Mouse (Mus musculus) lung, adult 18-20 months (tissue): ENCODE measurements around the gene Ube2b.

Experiments used
- DNase-seq, 2 experiments: peaks; one replicate each; pipeline ENCODE4 v3.0.0; 2022; ENCODE audit warnings: mixed read lengths in 2 of 2

Ube2b gene

GRCm38 (mm10) chr11:51966651-51967050 lies 33.9 kb downstream of the Ube2b start:
- DNase-seq, result no peak

DNA sequence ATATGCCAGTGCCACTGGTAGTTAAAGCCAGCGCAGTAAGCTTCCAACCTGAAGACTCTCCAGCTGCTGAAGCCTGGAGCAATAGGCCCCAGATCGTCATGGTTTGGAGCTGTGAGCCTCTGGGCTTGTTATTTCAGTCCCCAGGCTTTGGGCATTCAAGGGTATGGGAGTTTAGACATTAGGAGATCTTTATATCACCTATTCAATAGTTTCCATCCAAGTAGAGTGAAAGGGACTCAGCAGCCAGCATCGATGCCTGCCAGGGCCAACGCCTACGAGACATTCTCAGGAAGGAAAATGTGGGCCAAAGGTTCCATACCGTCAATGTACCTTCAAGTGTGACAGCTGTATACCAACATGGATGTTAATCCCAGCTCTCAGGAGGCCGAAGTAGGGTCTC lies 38.3 kb downstream of the Ube2b start:
- DNase-seq, result no peak

DNA sequence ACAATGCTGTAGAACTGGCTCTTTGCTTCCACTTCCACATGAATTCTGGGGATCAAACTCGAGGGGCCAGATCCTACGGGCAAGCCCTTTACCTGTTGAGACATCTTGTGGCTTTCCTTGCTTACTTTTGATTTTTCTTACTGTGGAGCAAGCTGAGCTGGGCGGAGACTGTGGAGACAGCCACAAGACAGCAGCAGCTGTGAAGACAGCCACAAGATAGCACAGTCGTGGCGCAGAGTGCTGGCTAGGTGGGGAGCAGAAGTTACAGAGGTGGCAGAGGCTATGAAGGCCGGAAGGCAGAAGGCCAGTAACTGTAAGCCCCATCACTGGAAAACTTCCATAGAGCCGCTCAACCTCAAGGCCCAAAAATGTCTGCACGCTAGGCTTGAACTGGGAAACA lies 38.8 kb downstream of the Ube2b start:
- DNase-seq, result no peak

GRCm38 (mm10) chr11:51960967-51961471 lies 39.5 kb downstream of the Ube2b start:
- peak; percentile 72 to 86 for DNase-seq

DNA sequence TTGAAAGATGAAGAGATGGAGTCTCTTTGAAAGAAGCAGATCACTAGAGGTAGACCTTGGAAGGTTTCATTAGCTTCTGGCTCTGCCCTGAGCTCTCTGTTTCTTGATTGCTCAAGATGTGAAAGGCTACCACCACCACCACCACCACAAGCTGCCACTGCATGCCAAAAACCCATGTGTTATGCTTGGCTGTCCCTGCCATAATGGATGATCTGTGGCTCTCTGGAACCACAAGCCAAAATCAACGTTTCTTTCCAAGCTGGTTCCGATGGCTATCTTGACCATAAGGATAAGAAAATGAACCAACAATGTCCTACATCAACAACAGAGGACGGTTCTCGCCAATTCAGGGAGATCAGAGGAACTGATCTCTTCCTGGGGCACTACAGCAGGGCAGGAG lies 40.5 kb downstream of the Ube2b start:
- no peak for DNase-seq

GRCm38 (mm10) chr11:51959511-51959910 lies 41.1 kb downstream of the Ube2b start:
- no peak for DNase-seq

DNA sequence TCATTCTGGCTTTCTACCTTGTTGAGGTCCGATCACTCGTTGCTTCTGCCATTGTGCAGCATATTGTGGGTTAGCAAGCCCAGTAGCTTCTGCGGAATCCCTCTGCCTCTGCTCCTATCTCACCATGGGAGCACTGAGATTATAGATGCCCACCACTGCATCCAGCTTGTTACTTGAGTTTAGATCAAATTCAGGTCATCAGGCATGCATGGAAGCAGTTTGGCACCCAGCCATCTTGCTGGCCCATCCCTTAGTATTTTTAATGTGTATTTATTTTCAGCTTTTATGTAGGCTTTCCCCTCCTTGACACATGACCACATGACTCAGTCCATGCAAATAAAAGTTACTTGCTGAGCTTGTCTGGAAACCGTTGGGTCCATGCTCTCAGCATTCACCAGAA lies 42.8 kb downstream of the Ube2b start:
- DNase-seq, result no peak

DNA sequence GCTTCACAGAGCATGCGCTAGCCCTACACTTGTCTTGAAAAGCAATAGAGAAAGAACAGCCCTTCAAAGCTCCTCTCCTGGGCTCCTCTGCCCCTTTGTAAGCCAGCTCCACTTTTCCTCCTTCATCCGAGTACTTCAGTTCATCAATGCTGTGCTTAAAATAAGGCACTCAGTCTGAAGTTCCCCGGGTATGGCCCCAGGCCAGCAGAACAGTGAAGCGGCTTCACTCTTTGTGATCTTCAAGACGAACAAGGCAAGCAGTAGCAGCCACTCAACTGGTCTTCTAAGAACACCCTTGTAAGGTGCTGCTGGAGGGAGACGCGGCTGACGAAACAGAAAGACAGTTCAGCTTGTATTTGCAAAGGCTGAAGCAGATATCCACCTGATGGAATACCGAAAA lies 44.5 kb downstream of the Ube2b start:
- DNase-seq, result peak; percentile 40 to 58

DNA sequence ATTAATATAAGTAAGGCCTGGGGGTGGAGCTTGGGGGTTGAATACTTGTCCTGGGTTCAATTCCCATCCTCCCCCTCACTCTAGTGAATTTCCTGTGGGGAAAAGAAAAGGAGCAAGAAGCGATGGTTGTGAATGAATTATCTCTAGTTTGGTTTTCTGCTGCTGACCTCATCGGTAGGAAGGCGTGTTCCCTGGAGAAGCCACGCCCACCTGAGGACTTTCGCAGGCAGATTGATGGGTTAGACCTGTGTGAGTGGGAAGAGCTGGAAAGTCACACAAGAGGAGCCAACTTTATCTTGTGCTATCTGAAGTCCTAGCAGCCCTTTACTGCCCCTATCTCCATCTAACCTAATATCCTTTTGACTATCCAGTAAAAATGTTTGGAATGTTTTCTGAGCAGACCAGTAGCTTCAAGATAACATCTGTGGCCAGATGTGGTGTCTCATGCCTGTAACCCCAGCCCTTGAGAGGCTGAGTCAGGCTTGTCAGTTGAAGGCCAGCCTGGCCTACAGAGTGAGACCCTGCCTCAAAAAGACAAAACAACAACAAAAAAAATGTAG lies 48.6 kb downstream of the Ube2b start:
- DNase-seq, result no peak

DNA sequence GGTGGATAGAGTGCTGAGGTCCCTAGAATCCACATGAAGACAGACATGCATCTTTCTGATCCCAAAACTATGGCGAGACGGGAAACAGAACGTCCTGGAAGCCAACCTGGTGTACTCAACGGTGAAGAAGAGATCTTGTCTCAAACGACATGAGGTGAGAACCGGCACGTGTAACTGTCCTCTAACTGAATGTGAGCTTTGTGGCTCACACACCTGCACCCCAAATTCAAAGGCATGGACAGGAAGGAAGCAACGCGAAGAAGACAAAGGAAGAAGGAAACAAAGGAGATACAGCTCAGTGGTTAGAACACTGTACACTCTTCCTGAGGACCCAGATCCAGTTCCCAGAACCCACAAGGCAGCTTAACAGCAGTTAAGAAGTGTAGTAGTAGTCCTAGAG lies 50.6 kb downstream of the Ube2b start:
- DNase-seq, result no peak

DNA sequence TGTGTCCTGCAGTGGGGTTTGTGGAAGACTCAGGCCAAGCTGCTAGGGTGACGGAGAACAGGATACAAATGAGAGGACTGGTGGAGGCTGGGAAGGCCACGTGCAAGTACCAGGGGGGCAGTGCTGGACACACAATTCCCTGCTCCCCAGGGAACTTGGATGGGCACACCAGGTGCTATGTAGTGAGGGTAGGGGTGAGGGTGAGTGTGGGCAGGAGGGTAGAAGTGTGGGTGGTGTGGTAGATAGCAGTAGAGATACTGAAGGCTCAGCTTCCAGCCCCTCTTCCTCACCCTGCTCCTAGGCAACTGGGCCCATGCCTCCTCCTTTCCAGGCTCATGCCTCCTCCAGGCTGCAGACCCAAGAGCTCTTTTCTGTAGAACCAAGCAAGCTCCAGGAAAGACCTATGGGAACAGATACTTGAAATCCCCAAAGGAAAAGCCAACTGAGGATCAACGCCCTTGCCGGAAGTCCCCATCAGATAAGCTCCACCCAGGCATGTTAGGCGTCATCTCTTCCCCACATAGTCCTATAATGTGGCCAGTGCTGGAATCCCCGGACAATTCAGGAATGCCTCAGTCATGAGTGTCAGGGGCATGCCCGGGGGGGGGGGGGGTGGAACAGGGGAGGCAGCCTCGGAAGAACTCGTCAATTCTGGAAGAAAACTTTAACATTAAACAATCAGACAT lies 51.3 kb downstream of the Ube2b start:
- DNase-seq, result no peak

GRCm38 (mm10) chr11:51946144-51946543 lies 54.4 kb downstream of the Ube2b start:
- DNase-seq, result no peak

DNA sequence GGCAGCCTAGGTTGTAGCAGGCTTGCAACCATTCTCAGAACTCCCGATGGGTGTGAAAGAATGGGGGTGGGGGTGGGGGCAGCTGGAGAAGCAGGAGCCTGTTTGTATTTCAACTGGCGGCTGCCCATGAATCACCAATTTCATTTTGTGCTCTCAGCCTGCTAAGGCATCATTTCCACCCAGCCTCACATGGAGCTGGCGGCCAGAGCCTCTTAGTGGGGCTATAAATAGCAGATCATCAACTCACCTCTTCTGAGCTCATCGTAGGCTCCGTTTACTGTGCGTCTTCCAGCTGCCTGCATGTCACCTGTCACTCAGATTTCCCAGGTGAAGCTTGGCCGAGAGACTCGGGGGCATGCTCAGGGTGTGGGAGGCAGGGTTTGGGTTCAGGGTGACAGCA lies 55.0 kb downstream of the Ube2b start:
- no peak for DNase-seq

GRCm38 (mm10) chr11:51944239-51944638 lies 56.3 kb downstream of the Ube2b start:
- no peak for DNase-seq

DNA sequence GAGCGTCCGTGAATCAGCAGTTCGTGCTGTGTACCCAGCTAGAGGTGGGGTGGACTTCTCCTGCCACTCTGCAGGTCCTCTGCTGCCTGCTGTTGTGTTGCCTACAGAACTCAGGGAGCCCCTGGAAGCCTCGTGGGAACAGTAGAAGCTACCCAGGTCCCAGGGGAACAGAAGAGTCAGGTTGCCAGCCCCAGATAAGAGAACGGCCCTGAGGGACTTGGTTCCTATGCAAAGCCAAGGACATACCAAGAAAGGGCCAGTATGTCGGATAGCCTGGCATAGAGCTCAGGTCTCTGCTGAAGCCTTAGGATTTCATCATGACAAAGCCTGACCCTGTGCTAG lies 57.1 kb downstream of the Ube2b start:
- no peak for DNase-seq

DNA sequence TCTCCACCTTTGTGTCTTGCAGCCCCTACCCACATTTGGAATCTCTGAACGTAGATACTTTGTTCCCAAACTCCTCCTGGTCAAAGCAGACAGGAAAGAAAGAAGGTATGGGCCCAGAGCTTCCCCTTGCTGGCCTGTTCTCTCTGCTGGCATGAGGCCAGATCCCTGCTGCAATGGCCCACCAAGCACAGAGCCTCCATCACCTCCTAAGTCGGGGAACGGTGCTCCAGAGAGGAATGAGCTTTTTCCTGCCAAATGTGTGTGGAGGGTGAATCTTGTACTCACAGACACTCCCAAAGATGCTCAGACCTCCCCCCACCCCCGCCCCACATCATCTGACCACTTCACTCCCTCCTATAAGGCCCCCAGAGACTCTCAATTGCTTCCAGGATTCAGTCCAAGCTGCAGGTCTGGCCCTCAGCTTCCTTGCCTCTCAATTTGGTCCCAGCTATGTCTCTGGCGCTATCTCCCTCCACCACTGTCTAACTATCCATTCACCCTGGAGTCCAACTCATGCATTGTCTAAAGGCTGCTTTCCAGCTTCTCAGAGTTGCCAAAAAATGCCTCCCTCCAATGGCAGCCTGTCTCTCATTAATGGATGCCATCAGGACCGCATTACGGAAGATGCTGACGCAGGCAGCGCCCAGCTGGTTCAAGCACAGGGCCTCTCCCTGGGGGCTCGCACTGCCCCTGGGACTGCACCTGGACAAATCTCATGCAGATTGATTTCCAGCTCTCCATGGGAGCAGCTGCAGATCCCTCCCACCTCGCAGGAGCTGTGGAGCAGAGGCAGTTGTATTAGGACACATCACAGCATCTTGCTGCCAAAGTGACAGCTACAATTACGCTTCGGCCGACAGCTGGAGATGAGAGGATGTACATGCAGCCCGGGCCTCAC lies 57.7 kb downstream of the Ube2b start:
- no peak for DNase-seq

- peak; percentile 76 to 84 for DNase-seq
Observed at GRCm38 (mm10) chr11:51940511-51940955, 60.0 kb downstream of the Ube2b start.

GRCm38 (mm10) chr11:51939590-51939955 lies 61.0 kb downstream of the Ube2b start:
- DNase-seq, result no peak

DNA sequence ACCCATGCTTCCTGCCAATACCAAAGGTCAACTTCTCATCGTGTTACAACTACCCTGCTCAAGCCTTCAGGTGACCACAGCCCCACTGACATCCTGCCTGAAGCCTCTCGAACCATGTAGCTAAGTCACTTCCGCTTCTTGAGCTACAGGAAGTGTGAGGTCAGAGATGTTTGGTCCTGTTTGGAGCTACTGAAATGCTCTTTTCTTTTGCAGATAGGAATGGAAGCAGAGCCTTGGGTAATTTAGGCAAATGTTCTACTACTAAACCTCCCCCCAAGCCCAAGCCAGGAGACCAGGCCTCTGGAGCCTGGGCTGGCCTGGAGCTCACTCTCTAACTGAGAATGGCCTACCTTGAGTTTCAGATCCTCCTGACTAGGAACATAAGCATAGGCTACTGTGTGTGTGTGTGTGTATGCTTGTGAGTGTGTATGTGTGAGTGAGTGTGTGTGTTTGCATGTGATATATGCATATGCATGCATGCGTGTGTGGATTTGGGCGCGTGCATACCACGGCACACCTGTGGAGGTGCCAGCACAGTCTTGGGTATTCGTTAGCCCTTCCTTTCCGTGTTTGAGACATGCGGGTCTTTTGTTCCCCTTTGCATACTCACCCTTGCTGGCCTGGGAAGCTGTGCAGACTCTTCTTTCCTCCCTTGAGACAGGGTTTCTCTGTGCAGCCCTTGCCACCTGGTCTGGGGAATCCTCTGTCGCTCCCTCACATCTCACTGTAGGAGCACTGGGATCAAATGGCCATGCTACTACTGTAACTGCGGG lies 61.6 kb downstream of the Ube2b start:
- DNase-seq, result no peak

DNA sequence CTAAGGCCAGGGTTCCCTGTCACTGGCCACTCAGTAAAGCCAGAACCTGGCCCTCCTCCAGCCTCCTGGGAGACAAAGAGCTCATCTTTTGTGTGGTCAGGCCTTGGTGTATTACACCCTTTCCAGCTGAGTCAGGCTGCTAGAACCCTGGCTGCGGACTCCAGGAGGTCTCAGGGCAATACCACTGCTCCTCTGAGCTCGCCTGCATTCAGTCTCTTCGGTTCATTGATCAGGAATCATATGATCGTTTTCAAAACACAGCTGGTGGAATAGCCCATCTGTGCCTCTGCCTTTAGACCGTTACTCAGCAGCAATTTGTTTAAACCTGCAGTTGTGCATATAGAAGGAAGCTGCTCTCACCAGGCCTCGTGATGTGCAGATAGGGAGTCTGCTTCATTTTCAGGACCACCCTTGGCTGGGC lies 63.2 kb downstream of the Ube2b start:
- DNase-seq, result no peak

- no peak for DNase-seq
Observed at GRCm38 (mm10) chr11:51935636-51936434, 64.7 kb downstream of the Ube2b start.
